Mouse (Mus musculus): ENCODE data around the gene Armc10.
"Not testable (repeated sequence)": the region's sequence is repeated elsewhere in the genome, so short reads cannot be mapped to it uniquely, and the experiment has no call there.

Armc10 gene

DNA sequence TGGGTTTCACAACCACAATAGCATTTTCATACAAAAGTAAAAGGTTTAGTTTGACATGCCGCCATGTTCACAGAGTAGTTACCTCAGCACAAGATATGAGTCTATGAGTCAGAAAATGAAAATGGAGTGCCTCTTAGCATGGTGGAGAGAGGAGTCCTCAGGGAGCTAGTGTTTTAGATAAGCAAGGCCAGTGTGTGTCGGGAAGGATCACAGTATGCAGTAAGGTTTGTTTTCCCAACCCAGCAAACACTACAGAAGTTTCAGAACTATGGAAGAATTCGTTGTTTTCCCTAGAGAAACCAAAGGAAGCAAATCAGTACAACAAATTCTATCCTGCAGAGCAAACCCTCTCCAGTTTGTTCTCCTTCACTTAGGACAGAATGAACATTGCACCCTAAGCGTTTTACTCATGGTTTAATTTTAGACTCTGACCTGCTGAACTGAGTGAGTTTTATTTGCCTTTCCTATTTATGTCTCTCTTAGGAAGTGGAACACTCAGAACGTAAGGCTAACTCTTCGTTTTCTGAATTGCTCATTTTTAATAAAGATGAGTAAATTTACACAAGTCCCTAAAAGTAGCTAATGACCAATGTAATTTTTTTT is 57.4 kb downstream of the Armc10 start:
- DNase-seq (ENCODE audit: extremely low spot score) = no peak

DNA sequence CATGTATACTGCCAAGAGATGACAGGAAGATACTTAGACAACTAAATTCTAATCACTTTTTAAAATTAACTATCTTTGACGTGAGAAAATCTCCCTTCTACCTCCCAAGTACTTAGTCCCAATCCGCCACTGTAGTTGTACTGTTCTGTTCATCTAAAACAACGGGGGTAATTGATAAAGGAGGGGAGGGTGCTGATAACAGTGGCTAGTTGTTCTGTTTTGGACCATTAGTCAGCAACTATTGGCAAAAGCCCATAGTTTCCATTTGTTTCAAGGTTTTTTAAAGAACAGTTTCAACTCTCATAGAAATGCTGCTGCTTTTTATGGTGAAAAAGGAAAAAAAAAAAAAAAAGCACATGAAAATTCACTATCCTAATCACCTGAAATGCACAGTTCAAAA is 58.1 kb downstream of the Armc10 start:
- no peak for DNase-seq (ENCODE audit: extremely low spot score)

DNA sequence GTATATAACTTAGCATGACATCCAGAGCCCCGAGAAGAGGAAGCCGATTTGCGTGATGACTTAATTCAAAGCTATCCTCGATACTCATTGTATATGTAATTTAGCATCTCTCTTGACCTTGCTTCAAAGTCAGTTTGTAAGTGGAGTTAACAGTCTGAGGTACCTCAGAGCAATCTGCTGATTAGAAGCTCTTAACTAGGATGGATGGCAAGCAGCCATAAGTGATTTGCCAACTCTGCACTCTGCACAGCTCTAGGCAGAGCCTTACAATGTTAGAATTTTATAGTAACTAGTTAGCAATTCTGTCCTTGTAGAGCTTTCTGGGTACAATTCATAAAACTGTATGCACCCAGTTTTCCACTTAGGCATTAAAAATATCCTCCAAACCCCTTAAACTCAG is 60.9 kb downstream of the Armc10 start:
- DNase-seq (ENCODE audit: extremely low spot score) = no peak

DNA sequence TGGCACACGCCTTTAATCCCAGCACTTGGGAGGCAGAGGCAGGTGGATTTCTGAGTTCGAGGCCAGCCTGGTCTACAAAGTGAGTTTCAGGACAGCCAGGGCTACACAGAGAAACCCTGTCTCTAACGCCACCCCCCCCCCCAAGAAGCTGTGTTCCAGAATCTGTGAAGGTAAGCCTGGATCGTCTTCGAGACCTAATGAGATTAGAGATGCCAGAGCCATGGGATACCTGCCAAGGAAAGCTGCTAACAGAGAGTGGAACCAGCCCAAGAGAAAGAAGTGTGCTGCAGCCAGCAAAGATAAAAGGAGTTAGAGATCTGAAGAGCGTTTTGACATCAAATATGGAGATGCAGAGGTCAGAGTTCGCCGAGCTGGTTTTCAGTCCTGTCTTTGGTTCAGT is 62.4 kb downstream of the Armc10 start:
- DNase-seq (ENCODE audit: extremely low spot score) = not testable (repeated sequence)
